Mouse (Mus musculus) cerebellum, adult 2 months (tissue): ENCODE data around the gene H2-Ke6. TPM values are rescaled to one million over a fixed set of nuclear protein-coding genes. Genes with fewer than 3 reads are reported as not detected.
A peak's percentile ranks its signal among the peaks of the same experiment; 100 is the strongest.

ENCODE experiments used
- DNase-seq, 2 experiments: peaks; one replicate each; pipeline ENCODE4 v3.0.0; 2021
- H3K27ac ChIP-seq: fragments of 200-500 bp; 2 replicates; pipeline ENCODE4 v1.5.1; 2012; ENCODE audit warnings: low read length, control low read depth, inconsistent platforms; ENCODE audit not compliant: insufficient read depth
- H3K27me3 ChIP-seq: fragments of 200-500 bp; 2 replicates; pipeline ENCODE4 v1.6.1; 2012; ENCODE audit warnings: inconsistent platforms, mild to moderate bottlenecking, low read length, moderate library complexity; ENCODE audit not compliant: control insufficient read depth, insufficient read depth
- H3K4me1 ChIP-seq: fragments of 200-500 bp; 2 replicates; pipeline ENCODE4 v1.6.1; 2011; ENCODE audit warnings: low read length; ENCODE audit not compliant: control insufficient read depth, insufficient read depth
- H3K4me3 ChIP-seq: fragments of 200-500 bp; replicated peaks from 2 replicates; pipeline ENCODE3; 2011; ENCODE audit warnings: mild to moderate bottlenecking, low read depth, low read length, control low read depth; ENCODE audit not compliant: insufficient read depth
- CTCF ChIP-seq: fragments of 200-500 bp; IDR thresholded peaks from 2 replicates; pipeline ENCODE4 v1.5.1; 2011; ENCODE audit warnings: low read depth, mild to moderate bottlenecking, control low read depth, low read length, moderate library complexity, borderline replicate concordance; ENCODE audit not compliant: insufficient read depth
- POLR2A ChIP-seq: fragments of 200-500 bp; IDR thresholded peaks from 2 replicates; pipeline ENCODE4 v1.6.1; 2011; ENCODE audit warnings: low read length, control low read depth, borderline replicate concordance; ENCODE audit not compliant: insufficient read depth
- WGBS: fragments of 180-500 bp; shearing (Covaris S2); methylation state at CpG from one replicate; pipeline ENCODE4 v1.1.7; 2018; 5-methylcytosine and 5-hydroxymethylcytosine counted together
- polyA plus RNA-seq: library from polyadenylated mRNA; depleted of rRNA; stranded (reverse); fragments of >200 nt; gene quantifications from 2 replicates; pipeline ENCODE4 v1.2.3, GENCODE M21; 2012

The H2-Ke6 gene
- polyA plus RNA-seq, 1 experiment, result 82.9 TPM

DNA sequence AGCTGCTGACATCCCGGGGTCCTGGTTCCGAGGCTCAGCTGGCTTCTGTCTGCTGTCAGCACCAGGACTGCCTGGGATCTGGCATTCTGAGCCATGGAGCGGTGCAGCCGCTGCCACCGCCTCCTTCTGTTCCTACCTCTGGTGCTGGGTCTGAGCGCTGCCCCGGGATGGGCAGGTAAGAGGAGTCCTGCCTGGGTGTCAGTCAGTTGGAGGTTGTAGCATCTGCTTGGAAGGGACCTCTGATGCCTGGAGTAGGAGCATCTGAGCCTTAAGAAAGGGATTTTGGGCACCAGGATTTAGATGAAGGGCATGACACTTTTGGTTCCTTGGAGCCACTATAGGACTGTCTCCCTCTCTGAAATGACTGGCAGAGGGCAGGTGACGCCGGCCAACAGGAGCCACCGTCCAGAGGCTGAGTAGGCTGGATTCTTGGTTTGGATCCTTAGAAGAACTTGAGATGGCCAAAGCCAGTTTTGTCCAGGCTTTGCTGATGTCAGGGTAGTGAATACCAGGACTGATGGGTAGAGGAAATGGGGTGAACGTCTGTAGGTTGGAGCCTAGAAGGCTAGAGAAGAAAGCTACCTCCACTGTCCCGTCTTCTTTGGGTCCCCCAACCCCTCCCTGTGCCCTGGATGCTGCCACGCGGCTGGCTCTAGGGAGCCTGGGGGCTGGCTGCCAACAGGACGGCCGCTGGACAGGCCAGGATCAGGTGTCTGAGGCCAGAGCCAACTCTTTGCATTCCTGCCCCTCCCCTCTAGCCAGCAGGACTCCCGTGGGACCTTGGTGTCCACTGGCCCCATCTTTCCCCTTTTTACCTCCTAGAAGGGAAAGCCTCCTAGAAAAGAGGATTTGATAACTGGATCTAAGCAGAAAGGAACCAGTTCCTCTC, 11.9 kb upstream of the H2-Ke6 start:
- no peak for TF ChIP-seq CTCF
- TF ChIP-seq POLR2A, result no peak
- DNase-seq, result peak; percentile 34 to 41
- H3K27ac ChIP-seq, result no peak overlapping the region
- H3K4me3 ChIP-seq, result no peak overlapping the region
- H3K4me1 ChIP-seq, result 0 out of 2 replicates have a peak, but pooled peaks cover 2% of the 10 kb centered on the region
- WGBS, result 8% methylated on average over 17 of the region's 17 CpGs
- no peaks in the 10 kb centered on the region for H3K27me3 ChIP-seq

DNA sequence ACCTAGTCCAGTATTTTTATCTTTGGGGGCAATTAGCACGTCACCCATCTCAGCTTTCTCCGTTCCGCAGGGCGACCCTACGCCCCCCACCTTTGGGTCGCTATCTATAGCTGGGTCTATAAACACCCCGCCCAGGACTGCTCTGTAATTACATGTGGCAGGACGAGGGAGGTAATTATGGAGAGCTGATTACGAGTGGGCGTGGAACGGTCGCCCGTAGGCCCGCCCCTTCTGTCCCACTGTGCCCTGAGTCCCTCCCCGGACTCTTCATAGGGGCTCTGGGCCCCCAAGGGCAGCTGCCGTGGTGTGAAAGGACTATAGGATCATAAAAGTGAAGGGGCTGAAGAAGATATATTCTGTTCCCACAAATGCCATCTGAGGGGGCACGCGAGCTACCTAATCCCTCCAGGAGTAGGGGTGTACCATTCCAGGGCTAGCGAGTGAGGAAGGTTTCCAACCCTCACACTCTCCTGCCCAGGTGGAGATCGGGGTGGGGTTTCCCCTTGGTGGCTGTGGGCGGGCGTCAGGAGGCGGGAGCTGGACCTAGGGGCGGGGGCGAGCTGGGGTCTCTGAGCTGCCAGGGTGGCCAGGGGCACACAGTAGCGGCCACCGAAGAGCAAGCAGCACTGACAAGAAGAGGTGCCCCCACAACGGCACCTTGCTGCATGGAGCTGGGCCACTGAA, 11.2 kb upstream of the H2-Ke6 start, which contains the start of gene Col11a2:
Gene Col11a2 (plus strand): TSS at position 560 of the 684 bp plus-strand sequence.
- Histone ChIP-seq H3K4me1 (0 out of 2 replicates have a peak, but pooled peaks cover 2% of the 10 kb centered on the region), H3K4me3 (peak within 1 kb of the TSS; percentile 28), H3K27ac (peak within 1 kb of the TSS; percentile 55; the same call in 1 of the 2 replicates), H3K27me3 (no peaks in the 10 kb centered on the region)
- DNase-seq, result peak; percentile 30 to 32
- TF ChIP-seq POLR2A (no peak), CTCF (no peak)
- 5% methylated on average over 28 of the region's 28 CpGs for WGBS

DNA sequence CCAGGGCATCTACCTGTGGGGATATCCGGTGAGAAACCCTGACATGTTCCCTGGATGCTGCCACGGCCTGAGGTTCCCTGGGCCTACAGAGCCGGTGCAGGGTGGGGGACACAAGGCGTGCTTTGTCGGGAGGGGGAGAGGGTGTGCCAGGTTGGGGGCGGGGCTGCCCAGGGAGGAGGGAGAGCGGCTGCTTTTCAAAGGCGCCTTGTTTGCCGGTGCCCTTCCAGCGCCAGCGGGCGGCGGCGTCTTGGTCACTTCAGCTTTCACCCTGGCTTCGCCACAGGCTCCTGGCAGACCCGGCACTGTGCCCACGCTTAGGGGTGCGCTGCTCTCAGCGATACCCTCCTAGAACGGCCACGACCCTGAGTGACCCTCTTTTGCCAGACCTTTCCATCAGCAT, 10.6 kb upstream of the H2-Ke6 start:
- Histone ChIP-seq H3K27ac (peak overlapping the region; percentile 55; the same call in 1 of the 2 replicates), H3K4me3 (peak overlapping the region; percentile 26), H3K27me3 (no peaks in the 10 kb centered on the region), H3K4me1 (peaks cover 2% of the 10 kb centered on the region; the same call in 1 of the 2 replicates)
- 5% methylated on average over 21 of the region's 21 CpGs for WGBS
- peak; percentile 47 to 52 for DNase-seq
- no peak for TF ChIP-seq CTCF
- TF ChIP-seq POLR2A, result no peak

DNA sequence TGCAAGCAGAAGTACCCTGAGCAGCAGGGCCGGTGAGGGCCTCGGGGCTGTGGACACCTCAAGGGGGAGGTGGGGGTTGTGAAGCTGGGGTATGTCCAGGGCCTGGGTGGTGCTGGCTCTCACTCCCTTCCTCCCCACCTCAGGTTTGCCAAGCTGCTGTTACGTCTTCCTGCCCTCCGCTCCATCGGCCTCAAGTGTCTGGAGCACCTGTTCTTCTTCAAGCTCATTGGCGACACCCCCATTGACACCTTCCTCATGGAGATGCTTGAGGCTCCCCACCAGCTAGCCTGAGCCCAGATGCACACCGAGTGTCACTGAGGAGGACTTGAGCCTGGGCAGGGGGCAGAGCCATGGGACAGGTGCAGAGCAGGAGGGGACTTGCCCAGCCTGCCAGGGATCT, 9.4 kb upstream of the H2-Ke6 start:
- Histone ChIP-seq H3K4me3 (no peak overlapping the region), H3K4me1 (peaks cover 10% of the 10 kb centered on the region), H3K27ac (no peak overlapping the region), H3K27me3 (no peaks in the 10 kb centered on the region)
- TF ChIP-seq POLR2A (no peak), CTCF (no peak)
- 72% methylated on average over 7 of the region's 7 CpGs for WGBS
- DNase-seq, result no peak

DNA sequence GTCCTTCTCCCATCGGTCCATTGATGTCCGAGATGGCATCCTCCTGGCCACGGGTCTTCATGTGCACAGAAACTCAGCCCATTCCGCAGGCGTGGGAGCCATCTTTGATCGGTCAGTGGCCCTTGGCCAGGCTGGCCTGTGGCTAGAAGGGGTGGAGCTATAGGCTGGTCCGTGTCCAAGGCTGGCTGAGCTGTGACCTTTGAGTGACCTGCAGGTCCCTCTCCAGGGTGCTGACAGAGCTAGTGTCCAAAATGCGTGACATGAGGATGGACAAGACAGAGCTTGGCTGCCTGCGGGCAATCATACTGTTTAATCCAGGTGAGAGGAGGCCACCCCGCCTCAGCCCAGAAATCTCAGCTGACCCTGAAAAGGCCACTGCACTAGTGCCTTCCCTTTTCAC, 8.8 kb upstream of the H2-Ke6 start:
- DNase-seq, result peak; percentile 21 to 23
- Histone ChIP-seq H3K27ac (no peak overlapping the region), H3K4me3 (no peak overlapping the region), H3K27me3 (no peaks in the 10 kb centered on the region), H3K4me1 (peaks cover 10% of the 10 kb centered on the region)
- 68% methylated on average over 10 of the region's 10 CpGs for WGBS
- no peak for TF ChIP-seq CTCF
- no peak for TF ChIP-seq POLR2A

DNA sequence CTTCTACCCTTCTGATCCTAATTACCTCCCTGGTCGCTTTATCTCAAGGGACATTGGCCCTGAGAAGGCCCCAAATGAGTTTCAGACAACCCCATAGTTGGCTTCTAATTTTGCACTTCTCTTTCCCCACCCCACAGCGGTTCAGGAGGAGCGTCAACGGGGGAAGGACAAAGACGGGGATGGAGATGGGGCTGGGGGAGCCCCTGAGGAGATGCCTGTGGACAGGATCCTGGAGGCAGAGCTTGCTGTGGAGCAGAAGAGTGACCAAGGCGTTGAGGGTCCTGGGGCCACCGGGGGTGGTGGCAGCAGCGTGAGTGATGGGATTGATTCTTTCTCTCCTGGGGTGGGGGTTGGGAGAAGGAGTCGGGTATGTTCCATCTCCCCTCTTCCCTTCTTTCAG, 7.7 kb upstream of the H2-Ke6 start:
- peaks cover 13% of the 10 kb centered on the region for H3K4me1 ChIP-seq
- 88% methylated on average over 9 of the region's 9 CpGs for WGBS
- no peak for DNase-seq

DNA sequence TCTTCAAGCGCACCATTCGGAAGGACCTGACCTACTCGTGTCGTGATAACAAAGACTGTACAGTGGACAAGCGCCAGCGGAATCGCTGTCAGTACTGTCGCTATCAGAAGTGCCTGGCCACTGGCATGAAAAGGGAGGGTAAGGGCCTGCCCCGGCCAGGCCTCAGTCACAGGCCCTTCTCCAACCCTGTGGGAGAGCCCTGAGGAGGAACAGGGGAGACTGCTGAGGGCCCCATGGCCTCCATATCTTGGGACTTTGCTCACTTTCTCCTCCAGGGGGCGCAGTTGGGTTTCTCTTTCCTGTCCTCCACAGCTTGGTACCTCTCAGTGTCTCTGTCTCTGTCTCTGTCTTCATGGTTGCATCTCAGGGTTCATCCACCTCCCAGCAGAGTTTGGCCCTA, 6.2 kb upstream of the H2-Ke6 start:
- 65% methylated on average over 10 of the region's 10 CpGs for WGBS
- Histone ChIP-seq H3K4me3 (no peak overlapping the region), H3K27ac (no peak overlapping the region), H3K27me3 (no peaks in the 10 kb centered on the region), H3K4me1 (peaks cover 23% of the 10 kb centered on the region)
- peak; percentile 67 for TF ChIP-seq CTCF
- TF ChIP-seq POLR2A, result no peak
- peak; percentile 54 to 66 for DNase-seq

More for the DNA sequence above, 7.7 kb upstream of the H2-Ke6 start:
- no peak for TF ChIP-seq POLR2A
- TF ChIP-seq CTCF, result no peak
- Histone ChIP-seq H3K27ac (no peak overlapping the region), H3K4me3 (no peak overlapping the region), H3K27me3 (no peaks in the 10 kb centered on the region)

DNA sequence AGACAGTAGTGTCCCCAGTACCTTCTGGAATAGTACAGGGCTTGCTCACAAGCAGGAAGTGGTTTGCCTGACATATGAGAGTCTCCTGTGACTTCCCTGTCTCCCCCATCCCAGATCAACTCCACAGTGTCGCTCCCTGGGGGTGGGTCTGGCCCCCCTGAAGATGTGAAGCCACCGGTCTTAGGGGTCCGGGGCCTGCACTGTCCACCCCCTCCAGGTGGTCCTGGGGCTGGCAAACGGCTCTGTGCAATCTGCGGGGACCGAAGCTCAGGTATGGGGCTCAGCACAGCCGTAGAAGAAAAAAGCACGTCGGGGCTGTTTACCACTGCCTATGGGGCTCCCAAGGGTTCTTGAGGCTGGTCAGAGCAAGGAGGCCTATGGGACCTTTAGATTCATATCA, 5.6 kb upstream of the H2-Ke6 start:
- TF ChIP-seq CTCF (no peak), POLR2A (no peak)
- H3K27ac ChIP-seq, result no peak overlapping the region
- no peak overlapping the region for H3K4me3 ChIP-seq
- H3K4me1 ChIP-seq, result peaks cover 22% of the 10 kb centered on the region
- WGBS, result 86% methylated on average over 9 of the region's 9 CpGs
- DNase-seq, result peak; percentile 22 to 24
- H3K27me3 ChIP-seq, result no peaks in the 10 kb centered on the region
